Mouse (Mus musculus): ENCODE measurements around the gene Syt12. TPM values are rescaled to one million over a fixed set of nuclear protein-coding genes. Genes with fewer than 3 reads are reported as not detected.

Gene Syt12
- total RNA-seq, 1 experiment from 2014 or later, result not detected

DNA sequence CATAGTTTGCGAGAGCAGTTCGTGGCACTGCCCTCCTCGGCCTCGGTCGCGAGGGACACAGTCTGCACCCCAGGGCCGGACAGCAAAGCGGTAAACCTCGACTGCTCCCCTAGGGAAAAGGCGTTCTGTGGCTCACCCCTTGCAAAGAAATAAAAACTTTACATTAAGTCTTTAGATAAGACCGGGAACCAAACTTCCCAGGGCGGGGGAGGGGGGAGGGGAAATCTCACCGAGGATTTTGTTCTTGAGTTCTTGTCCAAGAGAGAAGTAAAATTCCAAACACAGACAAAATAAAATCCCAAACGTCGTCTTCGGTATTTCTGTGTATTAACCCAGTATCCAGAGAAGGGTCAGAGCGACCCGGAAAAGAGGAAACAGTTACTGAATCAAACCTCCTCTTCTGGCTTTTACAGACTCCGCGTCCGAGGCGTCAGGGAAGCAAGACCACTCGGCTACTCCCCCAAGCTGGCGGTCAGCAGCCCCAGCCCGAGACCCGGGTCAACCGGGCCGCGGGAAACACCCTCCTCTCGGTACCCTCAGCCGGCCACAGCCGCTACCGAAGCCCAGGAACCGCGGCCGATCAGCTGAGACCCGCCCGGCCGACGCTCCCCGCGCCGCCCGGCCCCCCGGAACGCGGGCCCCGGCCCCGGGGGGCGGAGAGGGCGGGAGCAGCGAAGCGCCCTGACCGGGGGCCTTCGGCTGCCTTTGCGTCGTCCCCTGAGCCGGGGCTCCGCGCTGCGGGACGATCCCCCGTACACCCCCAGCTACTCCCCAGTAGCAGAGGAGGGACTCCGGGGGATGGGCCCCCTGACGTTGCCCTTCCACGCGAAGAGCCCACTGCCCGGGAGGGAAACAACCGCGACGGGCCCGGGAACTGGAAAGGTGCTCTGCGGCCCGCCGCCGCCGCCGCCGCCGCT is 80.9 kb downstream of the Syt12 start:
- ATAC-seq (replicated peaks in 1 of 2; ENCODE audit: insufficient read depth in 1 of 2, low FRiP score in 2 of 2, low TSS enrichment in 1 of 2, low read depth in 1 of 2, poor library complexity in 2 of 2, severe bottlenecking in 2 of 2), result no peak

Other genes with a start within 250 kb of the Syt12 start
- gene Pold4, start 245.5 kb downstream of the Syt12 start, total RNA-seq (2017), result 61.0 and 88.8 TPM in 2 replicates
- gene Ssh3, start 208.3 kb downstream of the Syt12 start, total RNA-seq (2017), result 23.2 and 32.7 TPM in 2 replicates
- 6.0 and 6.6 TPM in 2 replicates for gene Ankrd13d, start 194.3 kb downstream of the Syt12 start, total RNA-seq (2017)
- gene Grk2, start 171.2 kb downstream of the Syt12 start, total RNA-seq (2017), result 147 and 234 TPM in 2 replicates
- 95.0 and 119 TPM in 2 replicates for gene Kdm2a, start 79.2 kb downstream of the Syt12 start, total RNA-seq (2017)
- gene Rhod, start 38.0 kb downstream of the Syt12 start, total RNA-seq (2017), result 2.4 and 2.7 TPM in 2 replicates
- gene 2010003K11Rik, start 21.1 kb upstream of the Syt12 start, total RNA-seq (2017), result not detected in 2 replicates
- gene Pcx, start 33.0 kb upstream of the Syt12 start, total RNA-seq (2017), result 1.2 TPM in 2 replicates
- gene Lrfn4, start 138.2 kb upstream of the Syt12 start, total RNA-seq (2017), result 4.3 and 4.8 TPM in 2 replicates
- gene Rce1, start 148.2 kb upstream of the Syt12 start, total RNA-seq (2017), result 17.1 and 24.6 TPM in 2 replicates
- gene Gm960, start 221.2 kb upstream of the Syt12 start, total RNA-seq (2017), result 0.56 and 6.6 TPM in 2 replicates
- 0.20 and 1.1 TPM in 2 replicates for gene Sptbn2, start 233.7 kb upstream of the Syt12 start, total RNA-seq (2017)

Measured in hematopoietic stem cell, adult 5-6 weeks (primary cell).